Mouse (Mus musculus) gastrocnemius, postnatal 10 days (tissue): ENCODE measurements at regions not wholly inside any gene's neighbourhood (a gene's known extent, or its start where the extent isn't known, plus 50 kb on each side); places are given as distances from the start of the nearest gene placed in this dataset.

ENCODE experiments used
- DNase-seq: peaks from one replicate; pipeline ENCODE4 v3.0.0; 2021; ENCODE audit warnings: mixed read lengths

DNA sequence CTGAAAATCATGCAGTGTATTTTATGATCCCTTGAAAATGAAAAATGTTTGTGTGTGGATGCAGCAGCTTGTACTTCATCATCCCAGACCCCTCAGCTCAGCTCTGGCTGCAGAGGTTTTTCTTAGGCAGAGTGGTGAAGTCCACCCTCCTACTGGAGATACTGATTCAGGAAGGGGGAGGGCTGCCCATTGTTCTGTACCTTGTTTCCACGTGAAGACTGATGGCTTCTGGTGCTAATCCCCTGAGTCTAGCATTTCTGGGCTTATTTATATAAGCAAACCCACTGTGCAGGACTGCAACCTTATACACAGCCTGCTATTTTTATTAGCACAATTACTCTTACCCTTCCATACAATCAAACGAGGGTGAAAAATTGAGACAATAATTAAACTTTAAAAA lies 708.6 kb downstream of the Hdgfl1 start:
- no peak for DNase-seq

GRCm38 (mm10) chr13:26037699-26038098 lies 732.3 kb downstream of the Hdgfl1 start:
- DNase-seq: no peak

DNA sequence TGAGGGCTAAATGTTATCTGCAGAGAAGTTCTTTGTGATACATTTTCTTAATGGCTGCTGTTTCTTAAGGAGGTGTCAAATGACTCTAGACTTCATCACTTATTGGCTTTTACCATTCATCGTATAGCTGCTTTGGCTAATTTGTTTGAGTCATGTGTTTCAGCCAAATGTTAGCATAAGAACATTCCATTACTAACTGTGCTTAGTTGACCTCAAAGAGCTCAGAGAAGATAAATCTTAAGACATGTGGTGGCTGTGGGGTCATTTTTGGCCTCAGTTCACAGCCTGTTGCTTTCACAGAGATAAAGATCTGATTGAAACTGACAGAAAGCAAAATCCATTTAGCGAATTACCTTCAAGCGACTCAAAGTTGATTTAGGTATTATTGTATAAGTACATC lies 743.6 kb downstream of the Hdgfl1 start:
- DNase-seq: no peak

DNA sequence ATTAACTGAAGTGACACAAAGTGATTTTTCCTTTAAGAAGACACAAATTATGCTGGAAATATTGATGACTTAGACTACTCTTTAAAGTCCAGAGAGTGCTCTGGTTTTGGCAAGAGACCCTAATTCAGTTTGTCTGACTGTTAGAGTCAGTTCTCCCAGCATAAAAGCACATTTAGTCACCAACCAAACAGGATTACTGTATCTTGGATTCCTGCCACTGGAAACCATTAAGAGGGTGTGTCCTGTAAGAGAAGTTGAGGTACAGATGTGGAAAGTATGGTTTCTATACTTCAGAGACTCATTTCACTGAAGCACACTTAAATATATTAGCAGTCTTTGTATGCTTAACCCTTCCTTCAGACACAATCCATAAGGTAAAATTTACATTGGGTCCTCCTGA lies 745.3 kb downstream of the Hdgfl1 start:
- DNase-seq: no peak

DNA sequence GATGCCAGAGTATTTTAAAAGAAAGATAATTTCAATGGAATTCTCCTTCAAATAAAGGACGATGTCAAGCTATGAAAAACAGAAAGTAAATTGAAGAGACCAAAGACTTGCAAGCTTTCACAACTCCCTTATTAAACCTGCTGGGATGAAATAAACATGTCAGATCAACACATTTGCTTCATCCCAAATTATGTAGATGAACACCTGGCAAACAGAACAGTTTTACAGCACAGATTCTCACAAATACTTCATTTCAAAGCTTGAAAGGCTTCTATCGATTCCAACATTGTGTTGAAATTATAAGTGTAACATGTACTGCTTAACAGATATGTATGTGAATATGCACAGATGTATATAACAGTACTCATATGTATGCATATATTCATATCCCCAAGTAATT lies 749.5 kb downstream of the Hdgfl1 start:
- DNase-seq: no peak

DNA sequence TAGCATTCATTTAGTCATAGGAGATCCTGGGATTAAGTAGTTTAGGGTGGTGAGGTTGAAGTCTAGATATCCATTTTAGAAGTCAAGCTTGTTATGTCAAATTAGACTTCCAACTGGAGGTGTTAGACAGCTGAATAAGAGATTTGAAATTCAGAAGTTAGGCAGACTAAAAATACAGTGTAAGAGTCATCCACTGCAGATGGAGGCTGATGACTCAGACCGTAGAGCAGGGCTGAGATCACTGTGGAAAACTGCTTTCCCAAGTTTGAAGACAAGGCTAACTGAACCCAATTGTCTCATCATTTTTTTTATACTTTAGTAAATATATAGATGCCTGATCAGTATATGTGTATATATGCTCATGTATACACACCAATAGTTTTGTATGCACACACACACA lies 738.8 kb upstream of the Nrsn1 start:
- no peak for DNase-seq

DNA sequence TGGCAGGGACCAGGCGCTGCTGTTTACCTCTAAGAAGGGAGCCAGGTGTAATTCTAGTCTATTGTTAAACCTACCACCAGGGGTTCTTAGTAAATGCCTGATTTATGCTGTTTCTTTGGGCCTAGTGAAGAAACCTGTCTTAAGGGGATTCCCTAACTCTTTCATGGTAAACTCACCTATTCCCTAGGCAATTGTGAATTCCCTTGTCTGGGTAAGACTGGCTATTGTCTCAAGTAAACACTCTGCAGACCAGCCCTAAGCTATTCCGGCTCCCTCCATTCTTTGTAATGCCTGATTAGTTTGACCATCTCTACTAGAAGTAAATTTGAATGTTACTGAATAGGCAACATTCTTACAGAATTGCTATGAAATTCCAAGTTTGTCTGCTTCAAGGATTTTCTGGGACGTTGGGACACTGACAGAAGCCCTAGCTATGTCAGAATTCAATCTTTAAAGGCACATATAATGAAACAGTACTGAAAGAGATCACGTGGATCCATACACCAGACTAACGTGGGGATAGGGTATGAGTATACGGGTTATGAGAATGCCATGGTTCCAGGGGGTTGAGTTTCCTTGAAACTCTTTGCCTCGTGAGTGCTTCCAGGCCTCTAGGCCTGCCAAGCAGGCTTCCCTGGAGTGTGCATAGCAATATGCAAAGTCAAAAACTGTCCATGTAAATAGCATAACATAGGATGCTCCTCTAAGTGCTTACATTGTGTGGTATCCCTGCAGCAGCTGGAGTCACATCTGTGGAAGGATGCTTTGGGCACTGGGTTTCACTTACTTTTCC lies 734.7 kb upstream of the Nrsn1 start:
- DNase-seq: no peak

- no peak for DNase-seq
Observed at GRCm38 (mm10) chr13:25993526-25993925, 723.2 kb upstream of the Nrsn1 start.

DNA sequence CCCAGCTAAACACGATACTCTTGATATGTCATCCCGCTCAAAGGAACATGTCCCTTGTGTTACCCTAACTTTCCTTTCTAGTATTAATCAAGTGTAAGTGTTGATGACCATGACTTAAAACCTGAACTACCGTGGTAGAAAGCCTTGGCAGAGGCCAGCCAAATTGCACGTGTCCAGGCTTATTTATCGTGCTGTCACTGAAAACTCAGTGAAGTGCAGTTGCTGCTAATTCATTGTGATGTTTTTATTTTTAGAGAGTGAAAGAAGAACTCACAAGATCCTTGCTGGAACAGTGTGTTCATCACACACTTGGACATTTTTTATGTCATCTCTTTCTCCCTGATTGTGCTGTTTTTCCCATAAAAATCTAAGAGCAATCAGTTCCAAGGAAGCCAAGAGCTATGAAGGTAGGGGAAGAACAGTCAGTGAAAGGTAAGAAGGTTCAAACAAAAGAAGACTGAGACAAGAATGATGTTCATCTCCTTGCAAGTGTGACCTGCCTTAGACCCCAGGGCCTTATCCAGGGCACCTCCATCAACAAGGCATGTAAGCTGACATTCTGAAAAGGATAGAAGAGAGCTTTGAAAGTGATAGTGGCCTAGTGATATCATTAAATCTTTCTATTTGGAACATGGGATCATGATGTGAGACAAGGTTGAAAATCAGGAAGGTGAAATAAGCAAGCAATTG lies 718.9 kb upstream of the Nrsn1 start:
- no peak for DNase-seq

DNA sequence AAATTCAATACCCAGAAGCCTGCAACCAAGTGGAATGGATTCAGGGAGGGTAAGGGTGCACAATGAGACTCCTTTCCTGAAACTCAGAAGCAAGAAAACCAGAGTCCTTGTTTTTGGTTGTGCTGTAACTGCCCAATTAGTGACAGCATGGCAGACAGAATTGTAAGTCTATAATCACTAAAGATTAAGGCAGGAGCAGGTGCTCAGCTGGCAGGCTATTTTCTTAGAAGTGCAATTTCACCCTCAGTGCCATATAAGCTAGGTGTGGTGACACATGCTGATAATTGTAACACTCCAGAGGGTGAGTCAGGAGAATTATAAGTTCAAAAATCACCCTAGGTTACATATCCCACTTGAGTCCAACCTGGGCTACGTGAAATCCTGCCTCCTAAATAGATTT lies 714.2 kb upstream of the Nrsn1 start:
- no peak for DNase-seq

DNA sequence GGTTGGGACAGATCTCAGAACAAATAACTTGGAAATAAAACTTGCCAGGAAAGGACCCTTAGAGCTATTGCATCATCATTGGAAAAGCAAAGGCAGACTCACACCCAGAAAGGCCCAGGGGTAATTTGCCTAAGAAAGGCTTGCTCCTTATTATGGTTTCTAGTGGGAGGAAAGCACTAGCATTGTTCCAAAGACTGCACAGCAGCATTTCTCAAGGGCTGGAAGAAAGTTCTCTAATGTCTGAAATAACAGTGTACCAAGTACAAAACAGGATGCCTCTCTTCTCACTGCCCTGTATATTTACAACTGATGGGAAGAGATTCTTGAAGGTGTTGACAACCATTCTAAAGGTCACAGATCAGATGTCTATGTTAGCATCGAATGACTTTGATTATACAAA lies 713.4 kb upstream of the Nrsn1 start:
- DNase-seq: no peak

GRCm38 (mm10) chr13:25978648-25979047 lies 708.3 kb upstream of the Nrsn1 start:
- no peak for DNase-seq

DNA sequence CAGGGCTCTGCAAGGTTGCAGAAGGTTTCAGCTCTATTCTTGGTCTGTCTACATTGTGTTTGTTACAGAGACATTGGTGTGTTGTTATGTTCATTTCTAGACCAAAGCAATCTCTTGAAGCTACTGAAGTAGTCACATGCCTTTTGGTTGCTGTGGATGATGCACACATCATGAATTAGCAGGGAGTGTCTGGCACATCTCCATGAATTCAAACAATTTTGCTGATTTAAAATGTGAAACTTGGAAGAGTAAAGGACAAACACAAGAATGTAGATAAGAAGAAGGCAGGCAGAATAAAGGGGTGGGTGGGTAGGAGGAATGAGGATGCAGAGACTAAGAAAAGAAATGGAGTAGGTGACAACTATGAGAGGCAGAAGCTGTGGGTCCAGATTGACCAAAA lies 688.3 kb upstream of the Nrsn1 start:
- no peak for DNase-seq

DNA sequence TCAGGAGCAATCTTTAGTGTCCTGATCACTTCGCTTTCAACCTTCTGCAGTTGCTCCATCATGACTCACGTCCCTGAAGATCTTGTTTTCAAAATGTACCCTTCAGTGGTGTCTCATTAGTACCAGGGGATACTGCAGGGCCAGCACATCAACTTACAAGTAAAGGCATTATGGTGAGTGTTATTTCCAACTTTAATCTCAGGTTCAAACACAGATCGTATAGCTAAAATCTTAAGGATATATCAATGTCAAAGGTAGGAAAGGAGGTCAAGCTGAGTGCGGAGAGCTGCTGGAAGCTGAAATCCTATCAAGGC lies 687.8 kb upstream of the Nrsn1 start:
- no peak for DNase-seq

DNA sequence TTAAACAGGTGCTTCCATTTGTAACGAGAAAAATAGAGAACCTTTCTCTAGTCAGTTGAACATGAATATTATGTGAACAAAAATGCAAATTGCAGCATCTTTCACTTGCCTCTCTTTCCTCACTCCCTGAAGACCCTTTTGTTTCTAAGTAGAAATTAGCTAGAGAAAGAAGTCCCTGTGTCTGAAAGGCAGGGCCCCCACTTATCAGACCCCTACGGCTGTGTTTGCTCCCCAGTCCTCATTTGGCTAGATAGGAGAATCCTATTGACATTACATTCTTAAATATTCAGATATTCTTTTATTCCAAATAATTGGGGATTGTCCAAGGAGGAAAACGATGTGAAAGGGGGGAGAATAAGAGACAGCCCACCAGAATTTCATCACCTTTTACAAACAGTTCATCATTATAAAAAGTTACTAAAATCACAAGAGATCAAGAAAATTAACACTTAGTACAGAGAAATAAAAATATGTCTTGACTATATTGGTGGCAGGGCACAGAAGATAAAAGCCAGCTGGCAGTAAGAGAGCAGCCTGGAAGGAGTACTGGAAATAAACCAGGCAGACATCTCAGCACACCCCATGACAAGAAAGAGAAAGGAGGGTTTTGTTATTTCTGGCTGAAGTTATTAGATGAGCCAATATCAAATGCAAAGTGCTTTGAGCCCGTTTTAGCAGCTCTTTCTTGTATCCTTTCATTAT lies 687.3 kb upstream of the Nrsn1 start:
- no peak for DNase-seq

DNA sequence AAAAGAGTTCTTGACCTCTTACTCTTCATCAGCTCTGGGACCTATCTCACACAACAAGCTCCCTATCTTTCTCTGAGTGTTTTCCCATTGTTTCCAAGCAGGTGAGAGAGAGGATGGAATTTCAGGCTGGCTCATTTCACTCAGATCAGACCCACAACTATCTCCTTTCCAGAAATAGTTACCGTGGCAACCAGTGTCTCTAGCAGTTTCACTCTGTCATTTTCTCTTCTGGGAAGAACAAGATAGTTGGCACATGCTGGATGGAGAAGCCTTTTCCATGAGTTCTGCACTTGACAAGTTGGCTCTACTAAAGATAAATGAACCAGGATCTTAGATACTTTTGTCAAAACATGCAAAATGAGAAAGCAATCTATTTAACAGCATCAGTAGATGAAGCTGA lies 667.3 kb upstream of the Nrsn1 start:
- no peak for DNase-seq

GRCm38 (mm10) chr13:25933783-25934182 lies 663.5 kb upstream of the Nrsn1 start:
- DNase-seq: no peak

- no peak for DNase-seq
Observed at GRCm38 (mm10) chr13:25933246-25933645, 662.9 kb upstream of the Nrsn1 start.

DNA sequence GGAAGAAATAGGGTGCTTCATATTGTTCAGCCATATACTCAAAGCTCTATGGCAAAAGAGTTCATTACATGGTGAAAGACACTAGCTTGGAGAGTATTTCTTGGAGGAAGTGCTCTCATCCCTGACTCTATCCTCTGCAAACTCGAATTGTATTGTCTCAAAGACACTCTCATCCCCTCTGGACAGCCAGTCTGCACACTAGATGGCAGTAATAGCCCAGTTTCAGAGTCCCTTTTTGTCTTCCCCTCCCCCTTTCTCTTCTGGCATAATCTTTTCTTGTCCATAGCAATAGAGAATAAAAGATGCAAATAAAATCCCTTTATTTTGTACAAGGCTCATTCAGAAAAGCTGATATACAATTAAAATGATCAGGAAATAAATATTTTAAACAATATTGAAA lies 662.5 kb upstream of the Nrsn1 start:
- peak; percentile 38 for DNase-seq

DNA sequence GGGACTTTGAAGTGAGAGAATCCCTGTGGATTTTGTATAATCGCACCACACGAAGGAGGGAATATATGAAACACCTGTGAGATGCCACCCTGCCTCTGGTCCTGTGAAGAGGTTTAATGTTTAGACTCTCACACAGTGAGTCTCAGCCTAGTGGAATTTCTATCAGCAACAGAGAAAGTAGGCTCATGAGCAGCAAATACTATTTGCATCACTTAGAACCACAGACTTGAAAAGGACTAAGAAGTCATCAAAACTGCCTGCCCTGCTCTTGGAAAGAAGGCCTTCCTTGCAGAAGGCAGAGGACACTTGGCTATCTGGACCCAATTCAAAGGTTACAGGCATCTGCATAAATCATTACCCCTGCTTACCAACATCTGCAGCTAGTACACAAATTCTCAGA lies 662.1 kb upstream of the Nrsn1 start:
- DNase-seq: no peak

GRCm38 (mm10) chr13:25925685-25926084 lies 655.4 kb upstream of the Nrsn1 start:
- DNase-seq: no peak

GRCm38 (mm10) chr13:25899871-25900270 lies 629.6 kb upstream of the Nrsn1 start:
- no peak for DNase-seq

DNA sequence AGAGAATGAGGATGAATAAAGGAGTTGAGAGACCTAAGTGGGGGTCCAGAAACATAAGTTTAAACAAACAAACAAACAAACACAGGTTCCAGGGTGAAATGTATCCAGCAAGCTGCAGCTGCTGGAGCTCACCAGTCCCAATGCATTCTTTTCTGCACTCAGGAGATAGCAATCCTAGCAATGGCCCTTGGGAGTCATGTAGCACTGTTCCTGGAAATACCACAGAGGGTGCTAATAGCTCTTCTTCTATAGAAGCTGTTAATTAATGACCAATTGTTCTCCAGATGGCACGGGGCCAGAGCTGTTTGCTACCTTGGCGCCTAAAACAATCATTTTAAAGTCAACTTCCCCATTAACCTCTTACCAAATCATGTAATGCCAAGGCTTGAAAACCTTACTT lies 622.8 kb upstream of the Nrsn1 start:
- DNase-seq: no peak

DNA sequence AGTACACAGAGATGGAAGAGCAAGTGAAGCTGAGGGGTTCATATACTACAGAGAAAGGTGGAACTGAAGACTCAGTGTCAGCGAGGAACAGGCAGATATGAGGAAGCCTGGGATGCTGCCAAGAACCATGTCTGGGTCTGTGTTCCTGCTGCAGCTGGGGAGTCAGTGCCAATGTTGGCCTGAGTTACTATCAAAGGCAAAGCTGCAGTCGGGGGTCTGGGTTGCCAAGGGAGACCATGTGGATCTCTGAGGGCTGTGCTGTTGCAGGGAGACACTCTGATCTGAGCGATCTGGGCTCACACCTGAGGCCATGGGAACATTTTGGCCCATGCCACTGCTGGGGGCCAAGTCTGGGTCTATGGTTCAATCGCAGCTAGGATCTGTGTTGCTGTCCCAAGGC lies 612.5 kb upstream of the Nrsn1 start:
- no peak for DNase-seq
